In genomic region chr7:101666581-101666980, GRCm38 (mm10) we compare ENCODE assay signal across 8 mouse cellular contexts. TPM values are rescaled to one million over a fixed set of nuclear protein-coding genes. Genes with fewer than 3 reads are reported as not detected.
DNase-seq lines count a peak whose midpoint lies in the region; ATAC-seq lines count a peak whose summit lies in the region.

No protein-coding gene starts in this region.

- peaks cover 8% of the 10 kb centered on the region for H3K4me1 ChIP-seq in embryonic facial prominence, embryonic 14.5 days (ENCODE audit: control insufficient read depth, insufficient read depth, low read length)
- peaks cover 19% of the 10 kb centered on the region for H3K4me1 ChIP-seq in midbrain, embryonic 12.5 days

- 0 out of 2 replicates have a peak, but pooled peaks cover 6% of the 10 kb centered on the region for H3K36me3 ChIP-seq in embryonic facial prominence, embryonic 14.5 days (ENCODE audit: control insufficient read depth, insufficient read depth, low read length)
- H3K36me3 ChIP-seq in midbrain, embryonic 12.5 days = 0 out of 2 replicates have a peak, but pooled peaks cover 5% of the 10 kb centered on the region

- WGBS in embryonic facial prominence, embryonic 14.5 days = 7% methylated on average over 3 of the region's 3 CpGs
- WGBS in midbrain, embryonic 12.5 days = 11% methylated on average over 3 of the region's 3 CpGs

- ATAC-seq in embryonic facial prominence, embryonic 14.5 days (ENCODE audit: low read depth) = 0 out of 2 replicates have a peak, but pooled peaks have one; percentile 24
- ATAC-seq in midbrain, embryonic 12.5 days (ENCODE audit: low FRiP score, low read depth) = no peak
- ATAC-seq in inflammation-experienced regulatory T-cells, adult 6 months = no peak

- peak; percentile 51 to 57 for DNase-seq in heart, adult 18-20 months
- DNase-seq in heart, postnatal 25 days (ENCODE audit: low spot score) = no peak
- peak; percentile 36 for DNase-seq in adrenal gland, postnatal 25 days
- peak; percentile 78 for DNase-seq in embryonic facial prominence, embryonic 14.5 days (ENCODE audit: low spot score)
- DNase-seq in heart, postnatal 4 days = peak; percentile 64
- DNase-seq in layer of hippocampus, postnatal 14 days (ENCODE audit: low spot score in 2 of 2) = peak; percentile 45 to 70

- H3K4me2 ChIP-seq in embryonic facial prominence, embryonic 14.5 days (ENCODE audit: low read depth, low read length) = no peak overlapping the region
- no peak overlapping the region for H3K4me2 ChIP-seq in midbrain, embryonic 12.5 days (replicated peaks)

- no peaks in the 10 kb centered on the region for H3K9me3 ChIP-seq in embryonic facial prominence, embryonic 14.5 days (ENCODE audit: control insufficient read depth, low read length)
- H3K9me3 ChIP-seq in midbrain, embryonic 12.5 days = no peaks in the 10 kb centered on the region

- H3K27me3 ChIP-seq in embryonic facial prominence, embryonic 14.5 days (replicated peaks; ENCODE audit: control insufficient read depth, insufficient read depth, low read length) = no peaks in the 10 kb centered on the region
- no peaks in the 10 kb centered on the region for H3K27me3 ChIP-seq in midbrain, embryonic 12.5 days

- H3K4me3 ChIP-seq in embryonic facial prominence, embryonic 14.5 days (ENCODE audit: low read depth, low read length) = no peak overlapping the region
- H3K4me3 ChIP-seq in midbrain, embryonic 12.5 days = no peak overlapping the region

- intact Hi-C loops in heart, postnatal 25 days (cut with DNase I) = no loop called here

- no peak overlapping the region for H3K27ac ChIP-seq in embryonic facial prominence, embryonic 14.5 days (replicated peaks; ENCODE audit: low read depth, low read length)
- H3K27ac ChIP-seq in midbrain, embryonic 12.5 days (replicated peaks) = no peak overlapping the region

- peak overlapping the region; percentile 15 for H3K9ac ChIP-seq in embryonic facial prominence, embryonic 14.5 days (ENCODE audit: low read depth, low read length)
- H3K9ac ChIP-seq in midbrain, embryonic 12.5 days (replicated peaks) = 0 out of 2 replicates have a peak overlapping the region, but pooled peaks have one; percentile 4

RNA-seq across cellular contexts. Expression of gene Clpb, which starts 3.1 kb away (rescaled TPM):
- total RNA-seq in heart, adult 18-20 months (2021) = 10 to 100 TPM; 76.3 to 88.0 TPM
- 10 to 100 TPM; 59.7 to 62.6 TPM for total RNA-seq in heart, postnatal 25 days (2021)
- total RNA-seq in adrenal gland, postnatal 25 days (2021) = 68.3 and 75.5 TPM in 2 replicates
- polyA plus RNA-seq in embryonic facial prominence, embryonic 14.5 days (2014; fragmentation: Nextera tagmentation; extraction: Ambion mirVana) = 37.5 and 48.5 TPM in 2 replicates
- 10 to 100 TPM; 50.3 to 52.7 TPM for total RNA-seq in heart, postnatal 4 days (2021)
- 10 to 100 TPM; 43.7 to 46.5 TPM for total RNA-seq in layer of hippocampus, postnatal 14 days (2021)
- polyA plus RNA-seq in midbrain, embryonic 12.5 days (2016; fragmentation: Nextera tagmentation; extraction: Ambion mirVana) = 42.3 and 42.4 TPM in 2 replicates
- polyA plus RNA-seq in inflammation-experienced regulatory T-cells, adult 6 months (2017; shearing (Covaris generic)) = 10 to 100 TPM in 2 of 3 experiments, 1 to 10 TPM in 1; 9.1 to 12.4 (median 10.7) TPM
